Mouse (Mus musculus): ENCODE results near the gene Abi1. TPM values are rescaled to one million over a fixed set of nuclear protein-coding genes. Genes with fewer than 3 reads are reported as not detected.
"Not testable (repeated sequence)": the region's sequence is repeated elsewhere in the genome, so short reads cannot be mapped to it uniquely, and the experiment has no call there.

Gene Abi1
- polyA plus RNA-seq, 1 experiment, result 138 TPM

- Histone ChIP-seq H3K27ac (ENCODE audit: control insufficient read depth, insufficient read depth, low read length) (no peak overlapping the region; the same call in 1 of the 2 replicates), H3K4me3 (ENCODE audit: control insufficient read depth, insufficient read depth, low read length) (no peak overlapping the region), H3K36me3 (ENCODE audit: control insufficient read depth, insufficient read depth, low read length) (no peaks in the 10 kb centered on the region), H3K4me1 (replicated peaks; ENCODE audit: control insufficient read depth, insufficient read depth, low read length) (peaks cover 6% of the 10 kb centered on the region), H3K27me3 (ENCODE audit: control insufficient read depth, insufficient read depth, low read length) (no peaks in the 10 kb centered on the region)
- TF ChIP-seq POLR2A (IDR thresholded peaks at IDR 0.05; ENCODE audit: control insufficient read depth, extremely low read depth, insufficient read depth, low read length, poor library complexity), result no peak
- TF ChIP-seq CTCF (IDR thresholded peaks at IDR 0.05; ENCODE audit: borderline replicate concordance, control insufficient read depth, extremely low read depth, insufficient read depth, low read length, poor library complexity), result no peak
- DNase-seq, result no peak
Measured at GRCm38 (mm10) chr2:23048006-23048405, 8.0 kb upstream of the Abi1 start.

- WGBS, result 70% methylated on average over 1 of the region's 1 CpGs
- Histone ChIP-seq H3K27me3 (ENCODE audit: control insufficient read depth, insufficient read depth, low read length) (no peaks in the 10 kb centered on the region), H3K4me1 (replicated peaks; ENCODE audit: control insufficient read depth, insufficient read depth, low read length) (peaks cover 5% of the 10 kb centered on the region), H3K27ac (ENCODE audit: control insufficient read depth, insufficient read depth, low read length) (no peak overlapping the region), H3K36me3 (ENCODE audit: control insufficient read depth, insufficient read depth, low read length) (no peaks in the 10 kb centered on the region), H3K4me3 (ENCODE audit: control insufficient read depth, insufficient read depth, low read length) (no peak overlapping the region)
- DNase-seq, result no peak
- TF ChIP-seq CTCF (IDR thresholded peaks at IDR 0.05; ENCODE audit: borderline replicate concordance, control insufficient read depth, extremely low read depth, insufficient read depth, low read length, poor library complexity), result no peak
- TF ChIP-seq POLR2A (IDR thresholded peaks at IDR 0.05; ENCODE audit: control insufficient read depth, extremely low read depth, insufficient read depth, low read length, poor library complexity), result no peak
Measured at GRCm38 (mm10) chr2:23045703-23046102, 5.7 kb upstream of the Abi1 start.

GRCm38 (mm10) chr2:23042189-23042588 is 2.1 kb upstream of the Abi1 start:
- H3K27ac ChIP-seq (ENCODE audit: control insufficient read depth, insufficient read depth, low read length), result peak overlapping the region; percentile 45; the same call in 1 of the 2 replicates
- no peaks in the 10 kb centered on the region for H3K36me3 ChIP-seq (ENCODE audit: control insufficient read depth, insufficient read depth, low read length)
- no peak for DNase-seq
- H3K4me3 ChIP-seq (ENCODE audit: control insufficient read depth, insufficient read depth, low read length), result no peak overlapping the region
- TF ChIP-seq POLR2A (IDR thresholded peaks at IDR 0.05; ENCODE audit: control insufficient read depth, extremely low read depth, insufficient read depth, low read length, poor library complexity) (no peak), CTCF (IDR thresholded peaks at IDR 0.05; ENCODE audit: borderline replicate concordance, control insufficient read depth, extremely low read depth, insufficient read depth, low read length, poor library complexity) (no peak)
- H3K27me3 ChIP-seq (ENCODE audit: control insufficient read depth, insufficient read depth, low read length), result no peaks in the 10 kb centered on the region
- peaks cover 8% of the 10 kb centered on the region for H3K4me1 ChIP-seq (replicated peaks; ENCODE audit: control insufficient read depth, insufficient read depth, low read length)
- 97% methylated on average over 3 of the region's 3 CpGs for WGBS

- no peaks in the 10 kb centered on the region for H3K36me3 ChIP-seq (ENCODE audit: control insufficient read depth, insufficient read depth, low read length)
- peak overlapping the region; percentile 27; the same call in 1 of the 2 replicates for H3K27ac ChIP-seq (ENCODE audit: control insufficient read depth, insufficient read depth, low read length)
- 8% methylated on average over 4 of the region's 4 CpGs for WGBS
- DNase-seq, result peak; percentile 59
- TF ChIP-seq POLR2A (IDR thresholded peaks at IDR 0.05; ENCODE audit: control insufficient read depth, extremely low read depth, insufficient read depth, low read length, poor library complexity) (no peak), CTCF (IDR thresholded peaks at IDR 0.05; ENCODE audit: borderline replicate concordance, control insufficient read depth, extremely low read depth, insufficient read depth, low read length, poor library complexity) (no peak)
- peaks cover 8% of the 10 kb centered on the region for H3K4me1 ChIP-seq (replicated peaks; ENCODE audit: control insufficient read depth, insufficient read depth, low read length)
- H3K4me3 ChIP-seq (ENCODE audit: control insufficient read depth, insufficient read depth, low read length), result no peak overlapping the region
- no peaks in the 10 kb centered on the region for H3K27me3 ChIP-seq (ENCODE audit: control insufficient read depth, insufficient read depth, low read length)
Measured at GRCm38 (mm10) chr2:23041457-23041856, 1.4 kb upstream of the Abi1 start.

- not testable (repeated sequence) for H3K4me1 ChIP-seq (replicated peaks; ENCODE audit: control insufficient read depth, insufficient read depth, low read length); H3K36me3 ChIP-seq (ENCODE audit: control insufficient read depth, insufficient read depth, low read length); H3K4me3 ChIP-seq (ENCODE audit: control insufficient read depth, insufficient read depth, low read length); H3K27me3 ChIP-seq (ENCODE audit: control insufficient read depth, insufficient read depth, low read length); DNase-seq
- H3K27ac ChIP-seq (ENCODE audit: control insufficient read depth, insufficient read depth, low read length), result peak overlapping the region; percentile 89
- 68% methylated on average over 7 of the region's 7 CpGs for WGBS
Measured at GRCm38 (mm10) chr2:23040690-23041089, 649 bp upstream of the Abi1 start.

- Histone ChIP-seq H3K4me3 (ENCODE audit: control insufficient read depth, insufficient read depth, low read length) (peak overlapping the region; percentile 97), H3K4me1 (replicated peaks; ENCODE audit: control insufficient read depth, insufficient read depth, low read length) (peaks cover 8% of the 10 kb centered on the region), H3K27ac (ENCODE audit: control insufficient read depth, insufficient read depth, low read length) (peak overlapping the region; percentile 96), H3K27me3 (ENCODE audit: control insufficient read depth, insufficient read depth, low read length) (no peaks in the 10 kb centered on the region), H3K36me3 (ENCODE audit: control insufficient read depth, insufficient read depth, low read length) (no peaks in the 10 kb centered on the region)
- DNase-seq, result no peak
- WGBS, result under 1% methylated on average over 59 of the region's 59 CpGs
- TF ChIP-seq POLR2A (IDR thresholded peaks at IDR 0.05; ENCODE audit: control insufficient read depth, extremely low read depth, insufficient read depth, low read length, poor library complexity) (no peak), CTCF (IDR thresholded peaks at IDR 0.05; ENCODE audit: borderline replicate concordance, control insufficient read depth, extremely low read depth, insufficient read depth, low read length, poor library complexity) (0 out of 2 replicates have a peak, but pooled peaks have one; percentile 22)
Measured at GRCm38 (mm10) chr2:23039082-23040000, 700 bp downstream of the Abi1 start.
